Mouse (Mus musculus) liver, adult 10 weeks (tissue): ENCODE data around the gene Dhrs7b. TPM values are rescaled to one million over a fixed set of nuclear protein-coding genes. Genes with fewer than 3 reads are reported as not detected.

Experiments used
- polyA plus RNA-seq: library from polyadenylated mRNA; stranded (reverse); fragments of 350-450 nt; fragmentation: Illumina TruSeq; extraction: RNeasy Lipid Tissue Mini Kit (QIAGEN cat#74804); gene quantifications from one replicate; pipeline ENCODE4 v1.2.3, GENCODE M21; 2014; ENCODE audit warnings: low read depth, low replicate concordance

The Dhrs7b gene
- 4.6 TPM for polyA plus RNA-seq

DNA sequence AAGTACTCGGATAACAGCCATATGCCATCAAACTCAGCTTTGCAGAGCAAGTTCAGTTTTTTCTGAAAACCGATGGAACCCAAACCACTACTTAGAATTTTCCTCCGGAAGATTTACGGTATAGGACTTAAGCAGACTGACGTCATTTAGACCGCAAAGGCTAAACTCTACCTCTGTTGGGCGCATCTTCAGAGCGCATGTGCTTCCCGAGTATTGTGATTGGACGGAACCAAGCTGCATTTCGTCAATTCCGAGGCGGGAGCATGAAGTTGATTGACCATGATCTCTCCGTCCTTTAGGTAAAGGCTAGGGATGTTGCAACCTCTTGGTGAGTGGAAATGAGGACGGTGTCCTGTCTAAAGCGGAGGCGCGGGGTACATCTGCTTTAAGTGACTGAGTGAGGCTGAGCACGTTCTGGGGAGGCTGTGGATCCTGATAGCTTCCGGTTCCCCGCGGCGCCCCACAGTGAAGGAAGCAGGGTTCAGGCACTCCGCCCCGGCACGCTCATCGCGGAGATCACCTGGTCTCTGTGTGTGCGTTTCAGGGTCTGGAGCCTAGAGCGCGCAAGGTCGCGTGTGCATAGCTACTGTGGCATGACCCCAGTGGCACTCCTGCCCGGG is at the start of gene Dhrs7b:
Dhrs7b (plus strand) TSS at position 199 of the 620 bp plus-strand sequence.

GRCm38 (mm10) chr11:60811618-60812017 is 18.8 kb upstream of the Dhrs7b start, which contains the start of gene Shmt1:
Shmt1 (minus strand) TSS chr11:60811718.

GRCm38 (mm10) chr11:60878675-60879294 is 48.4 kb downstream of the Dhrs7b start, which contains the start of gene Tmem11:
Tmem11 (minus strand) TSS chr11:60879272.

Other genes starting within 250 kb of the Dhrs7b start
- 0.24 TPM for gene Llgl1, start 130.9 kb upstream of the Dhrs7b start, polyA plus RNA-seq
- 5.0 TPM for gene Flii, start 103.4 kb upstream of the Dhrs7b start, polyA plus RNA-seq
- gene Mief2, start 102.2 kb upstream of the Dhrs7b start, polyA plus RNA-seq: 1.4 TPM
- 2.3 TPM for gene Top3a, start 53.3 kb upstream of the Dhrs7b start, polyA plus RNA-seq
- 8.0 TPM for gene Smcr8, start 53.1 kb upstream of the Dhrs7b start, polyA plus RNA-seq
- gene Shmt1, start 18.9 kb upstream of the Dhrs7b start, polyA plus RNA-seq: 109 TPM
- 9.5 TPM for gene Tmem11, start 48.6 kb downstream of the Dhrs7b start, polyA plus RNA-seq
- 0.69 TPM for gene Natd1, start 84.1 kb downstream of the Dhrs7b start, polyA plus RNA-seq
- gene Map2k3, start 101.4 kb downstream of the Dhrs7b start, polyA plus RNA-seq: 11.7 TPM
- not detected for gene Kcnj12, start 191.9 kb downstream of the Dhrs7b start, polyA plus RNA-seq